Mouse (Mus musculus) MEL (cell line): ENCODE measurements around the gene Chst4. TPM values are rescaled to one million over a fixed set of nuclear protein-coding genes. Genes with fewer than 3 reads are reported as not detected.

ENCODE experiments used
- DNase-seq: peaks from one replicate; pipeline ENCODE4 v3.0.0; 2011; ENCODE audit warnings: low read depth, low spot score
- H3K27ac ChIP-seq: 2 replicates; pipeline ENCODE4 v1.5.1; 2012; ENCODE audit warnings: low read depth, mild to moderate bottlenecking, control low read depth, low read length, moderate library complexity; ENCODE audit not compliant: control insufficient read depth
- H3K27me3 ChIP-seq, 2 experiments: fragments of 150-350 bp in 1 of 2; sonication (generic) in 1 of 2; 2 replicates each; pipeline ENCODE4 v1.6.1; 2012; ENCODE audit warnings: low read length in 2 of 2, mild to moderate bottlenecking in 2 of 2, improper control_type of control experiment in 1 of 2, moderate library complexity in 1 of 2; ENCODE audit not compliant: insufficient read depth in 2 of 2, control insufficient read depth in 1 of 2
- H3K36me3 ChIP-seq, 2 experiments: 2 replicates each; pipeline ENCODE4 v1.6.1; 2012 to 2014; ENCODE audit warnings: low read length in 2 of 2, improper control_type of control experiment in 1 of 2, inconsistent platforms in 1 of 2, mild to moderate bottlenecking in 1 of 2; ENCODE audit not compliant: insufficient read depth in 2 of 2, control insufficient read depth in 1 of 2
- H3K4me1 ChIP-seq, 2 experiments: fragments of 150-350 bp in 1 of 2; sonication (generic) in 1 of 2; 2 replicates each; pipeline ENCODE4 v1.6.1; 2012; ENCODE audit warnings: low read length in 2 of 2, improper control_type of control experiment in 1 of 2, mild to moderate bottlenecking in 1 of 2; ENCODE audit not compliant: insufficient read depth in 2 of 2, control insufficient read depth in 1 of 2
- H3K4me3 ChIP-seq, 2 experiments: fragments of 150-350 bp in 1 of 2; sonication (generic) in 1 of 2; 2 replicates each; pipeline ENCODE4 v1.5.1; 2012; ENCODE audit warnings: low read depth in 2 of 2, low read length in 2 of 2, mild to moderate bottlenecking in 2 of 2, moderate library complexity in 2 of 2, control low read depth in 1 of 2, improper control_type of control experiment in 1 of 2; ENCODE audit not compliant: control insufficient read depth in 1 of 2, insufficient read depth in 1 of 2
- H3K79me2 ChIP-seq: 2 replicates; pipeline ENCODE4 v1.6.1; 2012; ENCODE audit warnings: mild to moderate bottlenecking, low read length, moderate library complexity; ENCODE audit not compliant: control insufficient read depth, poor library complexity, insufficient read depth
- H3K9ac ChIP-seq: 2 replicates; pipeline ENCODE4 v1.6.1; 2012; ENCODE audit warnings: low read depth, mild to moderate bottlenecking, control low read depth, low read length, moderate library complexity; ENCODE audit not compliant: control insufficient read depth, poor library complexity, severe bottlenecking
- H3K9me3 ChIP-seq: fragments of 150-350 bp; sonication (generic); replicated peaks from 2 replicates; pipeline ENCODE4 v1.6.1; 2012; ENCODE audit warnings: mild to moderate bottlenecking, low read length, improper control_type of control experiment, moderate library complexity; ENCODE audit not compliant: insufficient read depth
- CTCF ChIP-seq, 3 experiments: IDR thresholded peaks in 2 of 3; conservative IDR thresholded peaks in 1 of 3; 2 replicates each; pipeline ENCODE4 v1.5.1; 2011 to 2012; ENCODE audit warnings: low read length in 3 of 3, low read depth in 2 of 3, mild to moderate bottlenecking in 2 of 3, improper control_type of control experiment in 1 of 3, inconsistent platforms in 1 of 3, mixed read lengths in 1 of 3, moderate library complexity in 1 of 3; ENCODE audit not compliant: control insufficient read depth in 1 of 3, insufficient read depth in 1 of 3, poor library complexity in 1 of 3, severe bottlenecking in 1 of 3
- ELF1 ChIP-seq: IDR thresholded peaks from 2 replicates; pipeline ENCODE4 v1.6.1; 2014; ENCODE audit warnings: low read depth, mild to moderate bottlenecking, inconsistent platforms, low read length, improper control_type of control experiment, moderate library complexity
- ETS1 ChIP-seq: IDR thresholded peaks from 2 replicates; pipeline ENCODE4 v1.6.1; 2012; ENCODE audit warnings: low read depth, mild to moderate bottlenecking, inconsistent platforms, low read length, improper control_type of control experiment, moderate library complexity
- MAFK ChIP-seq: IDR thresholded peaks from 2 replicates; pipeline ENCODE4 v1.6.1; 2011; ENCODE audit warnings: low read depth, mild to moderate bottlenecking, low read length, improper control_type of control experiment, borderline replicate concordance
- MEF2A ChIP-seq: IDR thresholded peaks from 2 replicates; pipeline ENCODE4 v1.6.1; 2014; ENCODE audit warnings: low read depth, mild to moderate bottlenecking, inconsistent platforms, low read length, improper control_type of control experiment; ENCODE audit not compliant: poor library complexity, insufficient replicate concordance, severe bottlenecking; ENCODE audit errors: extremely low read depth
- MYB ChIP-seq: IDR thresholded peaks from 2 replicates; pipeline ENCODE4 v1.6.1; 2011; ENCODE audit warnings: mild to moderate bottlenecking, low read depth, low read length, improper control_type of control experiment
- POLR2AphosphoS5 ChIP-seq: IDR thresholded peaks from 2 replicates; pipeline ENCODE4 v1.6.1; 2012; ENCODE audit warnings: low read depth, borderline replicate concordance, mild to moderate bottlenecking, inconsistent platforms, low read length, moderate library complexity, mixed read lengths
- SIN3A ChIP-seq: IDR thresholded peaks from 2 replicates; pipeline ENCODE4 v1.6.1; 2012; ENCODE audit warnings: low read length, improper control_type of control experiment, inconsistent platforms
- TAL1 ChIP-seq: IDR thresholded peaks from 2 replicates; pipeline ENCODE4 v1.6.1; 2012; ENCODE audit warnings: mild to moderate bottlenecking, inconsistent platforms, low read length, moderate library complexity, mixed read lengths
- TBP ChIP-seq: IDR thresholded peaks from 2 replicates; pipeline ENCODE4 v1.8.0; 2011; ENCODE audit warnings: low read depth, low read length, improper control_type of control experiment
- USF2 ChIP-seq, 2 experiments: IDR thresholded peaks; 2 replicates each; pipeline ENCODE4 v1.6.1; 2011 to 2012; ENCODE audit warnings: improper control_type of control experiment in 2 of 2, low read length in 2 of 2, borderline replicate concordance in 1 of 2, inconsistent platforms in 1 of 2, low read depth in 1 of 2, mild to moderate bottlenecking in 1 of 2; ENCODE audit not compliant: insufficient read depth in 1 of 2
- ZKSCAN1 ChIP-seq: IDR thresholded peaks from 2 replicates; pipeline ENCODE4 v1.6.1; 2012; ENCODE audit warnings: low read depth, mild to moderate bottlenecking, inconsistent platforms, low read length, improper control_type of control experiment, moderate library complexity
- ZNF384 ChIP-seq: IDR thresholded peaks from 2 replicates; pipeline ENCODE4 v1.6.1; 2012; ENCODE audit warnings: low read depth, mild to moderate bottlenecking, inconsistent platforms, low read length, improper control_type of control experiment
- polyA plus RNA-seq, 2 experiments: library from polyadenylated mRNA; stranded (reverse) in 1 of 2; unstranded in 1 of 2; fragments of >175 nt in 1 of 2; fragments of >200 nt in 1 of 2; gene quantifications; 2 replicates each; pipeline versions ENCODE4 v1.2.1 to v1.2.4; 2012; ENCODE audit warnings: low replicate concordance in 2 of 2, low read depth in 1 of 2; ENCODE audit not compliant: insufficient read length in 2 of 2, insufficient read depth in 1 of 2, missing spikeins in 1 of 2
- total RNA-seq: library from RNA; depleted of rRNA; stranded (reverse); fragments of 300-350 nt; gene quantifications from 2 replicates; pipeline ENCODE4 v1.2.3, GENCODE M21; 2012; rRNA removed

Gene Chst4
- total and polyA plus RNA-seq, 3 experiments = not detected

DNA sequence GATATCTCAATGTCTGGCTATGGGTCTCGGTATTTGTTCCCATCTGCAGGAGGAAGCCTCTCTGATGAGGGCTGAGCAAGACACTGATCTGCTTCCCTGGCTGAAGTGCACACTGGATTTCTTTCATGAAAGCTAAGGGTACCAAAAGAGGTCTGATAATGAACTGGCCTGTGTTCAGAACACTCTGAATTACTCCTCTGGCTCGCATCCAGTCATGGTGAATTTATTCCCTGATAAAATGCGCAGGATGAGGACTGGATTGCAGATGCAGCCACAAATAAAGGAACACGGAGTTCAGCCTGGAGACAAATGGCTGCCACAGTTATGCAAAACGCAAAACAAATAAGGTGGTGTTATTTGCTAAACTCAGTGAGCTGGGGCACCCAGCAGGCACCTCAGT lies 55.6 kb downstream of the Chst4 start:
- TF ChIP-seq MYB = no peak
- Histone ChIP-seq H3K36me3 (no peaks in the 10 kb centered on the region), H3K4me1 (no peaks in the 10 kb centered on the region), H3K9me3 (no peaks in the 10 kb centered on the region), H3K9ac (no peak overlapping the region), H3K4me3 (no peak overlapping the region), H3K27me3 (peaks cover 0 to 3% of the 10 kb centered on the region in 2 experiments; a peak in 2 of 4 replicates), H3K27ac (no peak overlapping the region), H3K79me2 (no peaks in the 10 kb centered on the region)
- no peak for DNase-seq

DNA sequence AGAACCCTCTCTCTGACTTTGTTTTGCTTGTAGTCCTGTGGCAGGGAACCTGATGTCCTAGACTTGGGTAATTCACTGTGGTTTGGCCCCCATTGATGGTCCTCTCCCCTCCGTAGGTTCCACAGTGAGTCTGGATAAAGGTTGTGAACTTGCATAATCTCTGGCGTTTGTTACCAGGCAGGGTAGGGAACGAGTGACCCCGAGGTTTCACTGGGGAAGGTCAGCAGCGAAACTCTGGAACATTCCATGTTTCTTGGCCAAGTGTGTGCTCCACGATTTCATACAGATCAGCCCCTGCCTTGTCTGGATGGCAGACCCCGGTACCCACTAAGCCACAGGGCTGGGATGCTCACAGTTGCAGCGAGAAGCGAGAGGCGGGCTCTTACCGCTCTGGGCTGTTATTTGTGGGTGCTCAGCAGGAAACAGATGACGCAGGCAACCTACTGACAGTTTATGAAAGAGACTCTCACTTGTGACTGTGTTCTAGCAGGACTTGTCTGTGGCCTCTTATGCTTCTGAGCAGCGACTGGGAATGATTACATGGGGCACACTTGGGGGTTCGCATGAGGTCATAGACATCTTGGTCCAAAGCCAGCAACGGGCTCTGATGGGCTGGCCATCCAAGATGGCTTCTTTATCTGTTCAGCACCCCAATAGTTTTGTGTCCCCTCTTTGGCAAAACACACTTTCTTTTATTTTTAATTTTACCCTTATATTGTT lies 57.0 kb downstream of the Chst4 start:
- H3K4me3 ChIP-seq = no peak overlapping the region
- no peaks in the 10 kb centered on the region for H3K36me3 ChIP-seq
- no peaks in the 10 kb centered on the region for H3K4me1 ChIP-seq
- H3K79me2 ChIP-seq = no peaks in the 10 kb centered on the region
- no peak overlapping the region for H3K27ac ChIP-seq
- no peak for DNase-seq
- no peaks in the 10 kb centered on the region for H3K9me3 ChIP-seq
- no peak overlapping the region for H3K9ac ChIP-seq
- peaks cover 0 to 3% of the 10 kb centered on the region in 2 experiments; a peak in 2 of 4 replicates for H3K27me3 ChIP-seq
- TF ChIP-seq SIN3A (no peak), TAL1 (no peak), ZNF384 (no peak), ETS1 (no peak), ELF1 (no peak), MAFK (no peak), MYB (no peak)

- Histone ChIP-seq H3K4me1 (no peaks in the 10 kb centered on the region), H3K27ac (no peak overlapping the region), H3K9ac (no peak overlapping the region), H3K4me3 (no peak overlapping the region), H3K9me3 (no peaks in the 10 kb centered on the region), H3K27me3 (peaks cover 0 to 3% of the 10 kb centered on the region in 2 experiments; a peak in 2 of 4 replicates), H3K36me3 (no peaks in the 10 kb centered on the region), H3K79me2 (no peaks in the 10 kb centered on the region)
- DNase-seq = no peak
- TF ChIP-seq SIN3A (no peak), ZNF384 (no peak), TAL1 (no peak), MYB (no peak), TBP (no peak), CTCF (IDR thresholded peaks at IDR 0.05 in 2 of 3, conservative IDR thresholded peaks at IDR 0.05 in 1 of 3; ENCODE audit: control insufficient read depth in 1 of 3, insufficient read depth in 1 of 3, low read depth in 2 of 3, low read length in 3 of 3, poor library complexity in 1 of 3, severe bottlenecking in 1 of 3) (no peak), ZKSCAN1 (no peak), USF2 (IDR thresholded peaks at IDR 0.05; ENCODE audit: borderline replicate concordance in 1 of 2, insufficient read depth in 1 of 2, low read depth in 1 of 2, low read length in 2 of 2) (no peak), MEF2A (no peak), POLR2AphosphoS5 (no peak)
These were observed 60.2 kb downstream of the Chst4 start for GRCm38 (mm10) chr8:109979339-109979738.

Other genes with a start within 250 kb of the Chst4 start
- gene Phlpp2, start 171.2 kb downstream of the Chst4 start, total RNA-seq = 1.7 and 2.1 TPM in 2 replicates
- gene Phlpp2, start 171.2 kb downstream of the Chst4 start, polyA plus RNA-seq = 1 to 10 TPM in 1 of 2 experiments, not detected in 1; 5.9 TPM
- not detected in 2 replicates for gene Marveld3, start 77.5 kb downstream of the Chst4 start, total RNA-seq
- not detected for gene Marveld3, start 77.5 kb downstream of the Chst4 start, polyA plus RNA-seq
- not detected in 2 replicates for gene Tat, start 49.3 kb downstream of the Chst4 start, total RNA-seq
- not detected for gene Tat, start 49.3 kb downstream of the Chst4 start, polyA plus RNA-seq
- not detected in 2 replicates for gene Zfp612, start 40.0 kb upstream of the Chst4 start, total RNA-seq
- not detected for gene Zfp612, start 40.0 kb upstream of the Chst4 start, polyA plus RNA-seq
- gene Gm21964, start 61.5 kb upstream of the Chst4 start, total RNA-seq = not detected in 2 replicates
- gene Gm21964, start 61.5 kb upstream of the Chst4 start, polyA plus RNA-seq = not detected
- gene Gm17720, start 63.0 kb upstream of the Chst4 start, total RNA-seq = not detected in 2 replicates
- gene Gm17720, start 63.0 kb upstream of the Chst4 start, polyA plus RNA-seq = not detected
- gene Calb2, start 128.5 kb upstream of the Chst4 start, total RNA-seq = 0.10 and 0.12 TPM in 2 replicates
- under 1 TPM in 1 of 2 experiments, not detected in 1; 0.82 TPM for gene Calb2, start 128.5 kb upstream of the Chst4 start, polyA plus RNA-seq
- 17.2 and 23.5 TPM in 2 replicates for gene Cmtr2, start 175.9 kb upstream of the Chst4 start, total RNA-seq
- gene Cmtr2, start 175.9 kb upstream of the Chst4 start, polyA plus RNA-seq = 10 to 100 TPM in 1 of 2 experiments, not detected in 1; 11.6 TPM
- not detected in 2 replicates for gene Hydin, start 227.2 kb upstream of the Chst4 start, total RNA-seq
- not detected for gene Hydin, start 227.2 kb upstream of the Chst4 start, polyA plus RNA-seq